Mouse (Mus musculus) MEL (cell line): ENCODE measurements around the gene Gm20388. TPM values are rescaled to one million over a fixed set of nuclear protein-coding genes. Genes with fewer than 3 reads are reported as not detected.
A peak's percentile ranks its signal among the peaks of the same experiment; 100 is the strongest.

Source experiments
- DNase-seq: peaks from one replicate; pipeline ENCODE4 v3.0.0; 2011; ENCODE audit warnings: low read depth, low spot score
- H3K27ac ChIP-seq: 2 replicates; pipeline ENCODE4 v1.5.1; 2012; ENCODE audit warnings: low read depth, mild to moderate bottlenecking, control low read depth, low read length, moderate library complexity; ENCODE audit not compliant: control insufficient read depth
- H3K27me3 ChIP-seq, 2 experiments: fragments of 150-350 bp in 1 of 2; sonication (generic) in 1 of 2; 2 replicates each; pipeline ENCODE4 v1.6.1; 2012; ENCODE audit warnings: low read length in 2 of 2, mild to moderate bottlenecking in 2 of 2, improper control_type of control experiment in 1 of 2, moderate library complexity in 1 of 2; ENCODE audit not compliant: insufficient read depth in 2 of 2, control insufficient read depth in 1 of 2
- H3K36me3 ChIP-seq, 2 experiments: 2 replicates each; pipeline ENCODE4 v1.6.1; 2012 to 2014; ENCODE audit warnings: low read length in 2 of 2, improper control_type of control experiment in 1 of 2, inconsistent platforms in 1 of 2, mild to moderate bottlenecking in 1 of 2; ENCODE audit not compliant: insufficient read depth in 2 of 2, control insufficient read depth in 1 of 2
- H3K4me1 ChIP-seq, 2 experiments: fragments of 150-350 bp in 1 of 2; sonication (generic) in 1 of 2; 2 replicates each; pipeline ENCODE4 v1.6.1; 2012; ENCODE audit warnings: low read length in 2 of 2, improper control_type of control experiment in 1 of 2, mild to moderate bottlenecking in 1 of 2; ENCODE audit not compliant: insufficient read depth in 2 of 2, control insufficient read depth in 1 of 2
- H3K4me3 ChIP-seq, 2 experiments: fragments of 150-350 bp in 1 of 2; sonication (generic) in 1 of 2; 2 replicates each; pipeline ENCODE4 v1.5.1; 2012; ENCODE audit warnings: low read depth in 2 of 2, low read length in 2 of 2, mild to moderate bottlenecking in 2 of 2, moderate library complexity in 2 of 2, control low read depth in 1 of 2, improper control_type of control experiment in 1 of 2; ENCODE audit not compliant: control insufficient read depth in 1 of 2, insufficient read depth in 1 of 2
- H3K79me2 ChIP-seq: 2 replicates; pipeline ENCODE4 v1.6.1; 2012; ENCODE audit warnings: mild to moderate bottlenecking, low read length, moderate library complexity; ENCODE audit not compliant: control insufficient read depth, poor library complexity, insufficient read depth
- H3K9ac ChIP-seq: 2 replicates; pipeline ENCODE4 v1.6.1; 2012; ENCODE audit warnings: low read depth, mild to moderate bottlenecking, control low read depth, low read length, moderate library complexity; ENCODE audit not compliant: control insufficient read depth, poor library complexity, severe bottlenecking
- H3K9me3 ChIP-seq: fragments of 150-350 bp; sonication (generic); replicated peaks from 2 replicates; pipeline ENCODE4 v1.6.1; 2012; ENCODE audit warnings: mild to moderate bottlenecking, low read length, improper control_type of control experiment, moderate library complexity; ENCODE audit not compliant: insufficient read depth
- CHD1 ChIP-seq: IDR thresholded peaks from 2 replicates; pipeline ENCODE4 v1.6.1; 2012; ENCODE audit warnings: low read depth, mild to moderate bottlenecking, inconsistent platforms, low read length, improper control_type of control experiment
- HCFC1 ChIP-seq: IDR thresholded peaks from 2 replicates; pipeline ENCODE4 v1.6.1; 2012; ENCODE audit warnings: low read depth, mild to moderate bottlenecking, inconsistent platforms, low read length, improper control_type of control experiment, moderate library complexity
- JUND ChIP-seq: IDR thresholded peaks from 2 replicates; pipeline ENCODE4 v1.6.1; 2011; ENCODE audit warnings: low read depth, mild to moderate bottlenecking, improper control_type of control experiment, low read length
- KAT2A ChIP-seq: conservative IDR thresholded peaks from 2 replicates; pipeline ENCODE4 v1.6.1; 2012; ENCODE audit warnings: low read depth, low read length, improper control_type of control experiment, inconsistent platforms
- MXI1 ChIP-seq: IDR thresholded peaks from 2 replicates; pipeline ENCODE4 v1.6.1; 2011; ENCODE audit warnings: mild to moderate bottlenecking, low read depth, low read length, improper control_type of control experiment
- MYB ChIP-seq: IDR thresholded peaks from 2 replicates; pipeline ENCODE4 v1.6.1; 2011; ENCODE audit warnings: mild to moderate bottlenecking, low read depth, low read length, improper control_type of control experiment
- NRF1 ChIP-seq: IDR thresholded peaks from 2 replicates; pipeline ENCODE4 v1.6.1; 2014; ENCODE audit warnings: low read depth, mild to moderate bottlenecking, inconsistent platforms, low read length, improper control_type of control experiment, moderate library complexity; ENCODE audit not compliant: poor library complexity, insufficient read depth, severe bottlenecking
- POLR2AphosphoS2 ChIP-seq: IDR thresholded peaks from 2 replicates; pipeline ENCODE4 v1.6.1; 2011; ENCODE audit warnings: low read length, improper control_type of control experiment
- POLR2AphosphoS5 ChIP-seq: IDR thresholded peaks from 2 replicates; pipeline ENCODE4 v1.6.1; 2012; ENCODE audit warnings: low read depth, borderline replicate concordance, mild to moderate bottlenecking, inconsistent platforms, low read length, moderate library complexity, mixed read lengths
- RAD21 ChIP-seq: IDR thresholded peaks from 2 replicates; pipeline ENCODE4 v1.6.1; 2011; ENCODE audit warnings: mild to moderate bottlenecking, low read depth, low read length, improper control_type of control experiment
- RCOR1 ChIP-seq: IDR thresholded peaks from 2 replicates; pipeline ENCODE4 v1.6.1; 2012; ENCODE audit warnings: low read depth, mild to moderate bottlenecking, inconsistent platforms, low read length, improper control_type of control experiment
- TCF12 ChIP-seq: IDR thresholded peaks from 2 replicates; pipeline ENCODE4 v1.6.1; 2014; ENCODE audit warnings: low read depth, mild to moderate bottlenecking, inconsistent platforms, low read length, improper control_type of control experiment, moderate library complexity
- ZNF384 ChIP-seq: IDR thresholded peaks from 2 replicates; pipeline ENCODE4 v1.6.1; 2012; ENCODE audit warnings: low read depth, mild to moderate bottlenecking, inconsistent platforms, low read length, improper control_type of control experiment
- polyA plus RNA-seq, 2 experiments: library from polyadenylated mRNA; stranded (reverse) in 1 of 2; unstranded in 1 of 2; fragments of >175 nt in 1 of 2; fragments of >200 nt in 1 of 2; gene quantifications; 2 replicates each; pipeline versions ENCODE4 v1.2.1 to v1.2.4; 2012; ENCODE audit warnings: low replicate concordance in 2 of 2, low read depth in 1 of 2; ENCODE audit not compliant: insufficient read length in 2 of 2, insufficient read depth in 1 of 2, missing spikeins in 1 of 2
- total RNA-seq: library from RNA; depleted of rRNA; stranded (reverse); fragments of 300-350 nt; gene quantifications from 2 replicates; pipeline ENCODE4 v1.2.3, GENCODE M21; 2012

Gm20388 gene
- total and polyA plus RNA-seq, 3 experiments, result 11.1 to 17.8 TPM; not detected in 1

- Histone ChIP-seq H3K9ac (peak overlapping the region; percentile 17; the same call in 1 of the 2 replicates), H3K4me1 (peaks cover 0 to 2% of the 10 kb centered on the region in 2 experiments; a peak in 1 of 4 replicates), H3K36me3 (no peaks in the 10 kb centered on the region), H3K9me3 (no peaks in the 10 kb centered on the region), H3K4me3 (no peak overlapping the region), H3K27me3 (no peaks in the 10 kb centered on the region), H3K79me2 (no peaks in the 10 kb centered on the region), H3K27ac (no peak overlapping the region)
- no peak for DNase-seq
- TF ChIP-seq RAD21, result no peak
- no peak for TF ChIP-seq RCOR1
- no peak for TF ChIP-seq JUND
- no peak for TF ChIP-seq MYB
- TF ChIP-seq MXI1, result no peak
- TF ChIP-seq CHD1, result no peak
- TF ChIP-seq POLR2AphosphoS2, result no peak
Measured at GRCm38 (mm10) chr8:124284333-124284711, 4373.7 kb downstream of the Gm20388 start.

- TF ChIP-seq HCFC1 (no peak), TCF12 (no peak), ZNF384 (no peak)
Measured at GRCm38 (mm10) chr8:124284984-124285576, 4374.4 kb downstream of the Gm20388 start.

GRCm38 (mm10) chr8:124286461-124287124, 4376.0 kb downstream of the Gm20388 start:
- no peak for DNase-seq
- Histone ChIP-seq H3K9ac (no peak overlapping the region), H3K36me3 (no peaks in the 10 kb centered on the region), H3K4me3 (no peak overlapping the region), H3K9me3 (no peaks in the 10 kb centered on the region), H3K4me1 (peaks cover 0 to 2% of the 10 kb centered on the region in 2 experiments; a peak in 1 of 4 replicates), H3K27me3 (no peaks in the 10 kb centered on the region), H3K79me2 (no peaks in the 10 kb centered on the region), H3K27ac (no peak overlapping the region)
- no peak for TF ChIP-seq POLR2AphosphoS5
- no peak for TF ChIP-seq KAT2A
- no peak for TF ChIP-seq NRF1

More at GRCm38 (mm10) chr8:124284984-124285576, 4374.4 kb downstream of the Gm20388 start:
- no peaks in the 10 kb centered on the region for H3K36me3 ChIP-seq
- H3K9me3 ChIP-seq, result no peaks in the 10 kb centered on the region
- no peak overlapping the region for H3K4me3 ChIP-seq
- no peak overlapping the region for H3K9ac ChIP-seq
- DNase-seq, result no peak
- no peaks in the 10 kb centered on the region for H3K79me2 ChIP-seq
- no peaks in the 10 kb centered on the region for H3K27me3 ChIP-seq
- no peak overlapping the region for H3K27ac ChIP-seq
- H3K4me1 ChIP-seq, result peaks cover 0 to 2% of the 10 kb centered on the region in 2 experiments; a peak in 1 of 4 replicates
